In genomic region chr19:10751607-10752006, GRCm38 (mm10) we compare ENCODE assay signal across 13 mouse cellular contexts. TPM values are rescaled to one million over a fixed set of nuclear protein-coding genes. Genes with fewer than 3 reads are reported as not detected.
"Had no signal": no experiment of that assay in that cellular context is flagged by ENCODE, and none has a peak within 500 bp of the region (broad histone marks: within the 10 kb centered on the region; RNA-seq: fewer than 3 reads in every experiment).

No protein-coding gene starts in this region.

- H3K4me1 ChIP-seq: limb, embryonic 12.5 days; liver, embryonic 13.5 days; neural tube, embryonic 13.5 days had no signal

- DNase-seq: kidney, adult 2 months; kidney, postnatal 25 days; layer of hippocampus, adult 9-11 months; layer of hippocampus, postnatal 36 days; liver; liver, embryonic 13.5 days; liver, postnatal 0 days; midbrain, embryonic 14.5 days; right cerebral cortex, adult 18-20 months; right cerebral cortex, postnatal 25 days had no signal

- H3K4me3 ChIP-seq: limb, embryonic 12.5 days; liver, embryonic 13.5 days; neural tube, embryonic 13.5 days had no signal

- H3K27ac ChIP-seq: limb, embryonic 12.5 days; liver, embryonic 13.5 days; neural tube, embryonic 13.5 days had no signal

- H3K36me3 ChIP-seq: limb, embryonic 12.5 days; liver, embryonic 13.5 days; neural tube, embryonic 13.5 days had no signal

- H3K27me3 ChIP-seq: limb, embryonic 12.5 days; liver, embryonic 13.5 days; neural tube, embryonic 13.5 days had no signal

RNA-seq across cellular contexts. Expression of gene Cd5, which starts 12.8 kb away (rescaled TPM):
- polyA plus RNA-seq: intestine, embryonic 16.5 days; liver, embryonic 13.5 days had no signal
